Mouse (Mus musculus): ENCODE measurements around the gene Ppp1r1c. TPM values are rescaled to one million over a fixed set of nuclear protein-coding genes. Genes with fewer than 3 reads are reported as not detected.

Gene Ppp1r1c
- polyA plus RNA-seq, 1 experiment: 4.1 TPM

GRCm38 (mm10) chr2:79751685-79752084 is 44.1 kb downstream of the Ppp1r1c start:
- TF ChIP-seq CTCF (IDR thresholded peaks at IDR 0.05; ENCODE audit: borderline replicate concordance, extremely low read depth, insufficient read depth, insufficient read length): no peak
- TF ChIP-seq POLR2A (IDR thresholded peaks at IDR 0.05; ENCODE audit: borderline replicate concordance, extremely low read depth, insufficient read depth, insufficient read length, poor library complexity, severe bottlenecking): no peak
- DNase-seq (ENCODE audit: low read depth): no peak

GRCm38 (mm10) chr2:79760018-79760417 is 52.4 kb downstream of the Ppp1r1c start:
- TF ChIP-seq POLR2A (IDR thresholded peaks at IDR 0.05; ENCODE audit: borderline replicate concordance, extremely low read depth, insufficient read depth, insufficient read length, poor library complexity, severe bottlenecking) (no peak), CTCF (IDR thresholded peaks at IDR 0.05; ENCODE audit: borderline replicate concordance, extremely low read depth, insufficient read depth, insufficient read length) (no peak)
- DNase-seq (ENCODE audit: low read depth): no peak

GRCm38 (mm10) chr2:79762723-79763388 is 55.3 kb downstream of the Ppp1r1c start:
- no peak for TF ChIP-seq POLR2A (IDR thresholded peaks at IDR 0.05; ENCODE audit: borderline replicate concordance, extremely low read depth, insufficient read depth, insufficient read length, poor library complexity, severe bottlenecking)
- no peak for TF ChIP-seq CTCF (IDR thresholded peaks at IDR 0.05; ENCODE audit: borderline replicate concordance, extremely low read depth, insufficient read depth, insufficient read length)
- no peak for DNase-seq (ENCODE audit: low read depth)

GRCm38 (mm10) chr2:79765032-79765431 is 57.5 kb downstream of the Ppp1r1c start:
- TF ChIP-seq CTCF (IDR thresholded peaks at IDR 0.05; ENCODE audit: borderline replicate concordance, extremely low read depth, insufficient read depth, insufficient read length) (no peak), POLR2A (IDR thresholded peaks at IDR 0.05; ENCODE audit: borderline replicate concordance, extremely low read depth, insufficient read depth, insufficient read length, poor library complexity, severe bottlenecking) (no peak)
- DNase-seq (ENCODE audit: low read depth): no peak

- TF ChIP-seq POLR2A (IDR thresholded peaks at IDR 0.05; ENCODE audit: borderline replicate concordance, extremely low read depth, insufficient read depth, insufficient read length, poor library complexity, severe bottlenecking) (no peak), CTCF (IDR thresholded peaks at IDR 0.05; ENCODE audit: borderline replicate concordance, extremely low read depth, insufficient read depth, insufficient read length) (no peak)
- no peak for DNase-seq (ENCODE audit: low read depth)
Observed at GRCm38 (mm10) chr2:79765723-79766122, 58.1 kb downstream of the Ppp1r1c start.

GRCm38 (mm10) chr2:79768625-79769024 is 61.0 kb downstream of the Ppp1r1c start:
- no peak for DNase-seq (ENCODE audit: low read depth)
- TF ChIP-seq POLR2A (IDR thresholded peaks at IDR 0.05; ENCODE audit: borderline replicate concordance, extremely low read depth, insufficient read depth, insufficient read length, poor library complexity, severe bottlenecking) (no peak), CTCF (IDR thresholded peaks at IDR 0.05; ENCODE audit: borderline replicate concordance, extremely low read depth, insufficient read depth, insufficient read length) (no peak)

GRCm38 (mm10) chr2:79770307-79770706 is 62.7 kb downstream of the Ppp1r1c start:
- TF ChIP-seq CTCF (IDR thresholded peaks at IDR 0.05; ENCODE audit: borderline replicate concordance, extremely low read depth, insufficient read depth, insufficient read length): no peak
- TF ChIP-seq POLR2A (IDR thresholded peaks at IDR 0.05; ENCODE audit: borderline replicate concordance, extremely low read depth, insufficient read depth, insufficient read length, poor library complexity, severe bottlenecking): no peak
- peak; percentile 81 for DNase-seq (ENCODE audit: low read depth)

GRCm38 (mm10) chr2:79774372-79774771 is 66.8 kb downstream of the Ppp1r1c start:
- peak; percentile 94 for DNase-seq (ENCODE audit: low read depth)
- TF ChIP-seq CTCF (IDR thresholded peaks at IDR 0.05; ENCODE audit: borderline replicate concordance, extremely low read depth, insufficient read depth, insufficient read length) (peak; percentile 66; the same call in 1 of the 2 replicates), POLR2A (IDR thresholded peaks at IDR 0.05; ENCODE audit: borderline replicate concordance, extremely low read depth, insufficient read depth, insufficient read length, poor library complexity, severe bottlenecking) (no peak)

GRCm38 (mm10) chr2:79777801-79778200 is 70.2 kb downstream of the Ppp1r1c start:
- TF ChIP-seq POLR2A (IDR thresholded peaks at IDR 0.05; ENCODE audit: borderline replicate concordance, extremely low read depth, insufficient read depth, insufficient read length, poor library complexity, severe bottlenecking) (no peak), CTCF (IDR thresholded peaks at IDR 0.05; ENCODE audit: borderline replicate concordance, extremely low read depth, insufficient read depth, insufficient read length) (no peak)
- DNase-seq (ENCODE audit: low read depth): no peak

GRCm38 (mm10) chr2:79780772-79781171 is 73.2 kb downstream of the Ppp1r1c start:
- no peak for DNase-seq (ENCODE audit: low read depth)
- TF ChIP-seq POLR2A (IDR thresholded peaks at IDR 0.05; ENCODE audit: borderline replicate concordance, extremely low read depth, insufficient read depth, insufficient read length, poor library complexity, severe bottlenecking): no peak
- no peak for TF ChIP-seq CTCF (IDR thresholded peaks at IDR 0.05; ENCODE audit: borderline replicate concordance, extremely low read depth, insufficient read depth, insufficient read length)

GRCm38 (mm10) chr2:79785541-79786134 is 78.1 kb downstream of the Ppp1r1c start:
- DNase-seq (ENCODE audit: low read depth): no peak
- TF ChIP-seq POLR2A (IDR thresholded peaks at IDR 0.05; ENCODE audit: borderline replicate concordance, extremely low read depth, insufficient read depth, insufficient read length, poor library complexity, severe bottlenecking) (no peak), CTCF (IDR thresholded peaks at IDR 0.05; ENCODE audit: borderline replicate concordance, extremely low read depth, insufficient read depth, insufficient read length) (no peak)

GRCm38 (mm10) chr2:79786467-79786866 is 78.9 kb downstream of the Ppp1r1c start:
- no peak for DNase-seq (ENCODE audit: low read depth)
- no peak for TF ChIP-seq CTCF (IDR thresholded peaks at IDR 0.05; ENCODE audit: borderline replicate concordance, extremely low read depth, insufficient read depth, insufficient read length)
- TF ChIP-seq POLR2A (IDR thresholded peaks at IDR 0.05; ENCODE audit: borderline replicate concordance, extremely low read depth, insufficient read depth, insufficient read length, poor library complexity, severe bottlenecking): no peak
